Mouse (Mus musculus) ES-E14 (cell line): ENCODE data around the gene Col13a1.

Source experiments
- CHD2 ChIP-seq: IDR thresholded peaks from 2 replicates; pipeline ENCODE4 v1.6.1; 2014; ENCODE audit warnings: mild to moderate bottlenecking, low read depth, low read length, inconsistent platforms
- HCFC1 ChIP-seq: IDR thresholded peaks from 2 replicates; pipeline ENCODE4 v1.6.1; 2012; ENCODE audit warnings: low read length, inconsistent platforms, borderline replicate concordance; ENCODE audit not compliant: insufficient read depth
- MAFK ChIP-seq: IDR thresholded peaks from 2 replicates; pipeline ENCODE4 v1.6.1; 2014; ENCODE audit warnings: mild to moderate bottlenecking, low read depth, low read length, inconsistent platforms; ENCODE audit not compliant: insufficient read depth
- ZC3H11A ChIP-seq: IDR thresholded peaks from 2 replicates; pipeline ENCODE4 v1.6.1; 2012; ENCODE audit warnings: low read depth, mild to moderate bottlenecking, inconsistent platforms, low read length, borderline replicate concordance
- ZNF384 ChIP-seq: IDR thresholded peaks from 2 replicates; pipeline ENCODE4 v1.6.1; 2012; ENCODE audit warnings: low read depth, low read length, inconsistent platforms

GRCm38 (mm10) chr10:61974581-61974980 lies 4.3 kb downstream of the Col13a1 start:
- TF ChIP-seq ZNF384 (no peak), CHD2 (no peak), MAFK (no peak), HCFC1 (no peak), ZC3H11A (no peak)
